Mouse (Mus musculus): Measurements from ENCODE around the gene Btn1a1.

DNA sequence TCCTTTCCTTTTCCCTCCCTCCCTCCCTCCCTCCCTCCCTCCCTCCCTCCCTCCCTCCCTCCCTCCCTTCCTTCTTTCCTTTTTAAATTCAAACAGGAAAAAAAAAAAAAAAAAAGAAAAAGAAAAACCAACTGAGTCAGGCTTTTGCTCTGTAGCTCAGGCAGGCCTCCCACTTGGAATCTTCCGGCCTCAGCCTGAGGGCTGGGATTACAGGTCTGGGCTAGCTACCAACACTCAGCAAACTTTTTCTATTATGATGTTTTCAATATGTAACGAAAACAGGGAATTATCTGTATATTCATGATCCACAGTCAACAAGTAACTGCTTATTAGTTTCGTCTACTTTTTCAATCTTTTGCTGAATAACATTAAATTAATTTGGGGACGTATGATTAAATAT, 37.2 kb upstream of the Btn1a1 start:
- TF ChIP-seq CTCF (IDR thresholded peaks at IDR 0.05; ENCODE audit: low read depth) (no peak), EP300 (IDR thresholded peaks at IDR 0.05; ENCODE audit: low read depth) (no peak)
